Mouse (Mus musculus): ENCODE data around the gene Krtap27-1.

Gene Krtap27-1

DNA sequence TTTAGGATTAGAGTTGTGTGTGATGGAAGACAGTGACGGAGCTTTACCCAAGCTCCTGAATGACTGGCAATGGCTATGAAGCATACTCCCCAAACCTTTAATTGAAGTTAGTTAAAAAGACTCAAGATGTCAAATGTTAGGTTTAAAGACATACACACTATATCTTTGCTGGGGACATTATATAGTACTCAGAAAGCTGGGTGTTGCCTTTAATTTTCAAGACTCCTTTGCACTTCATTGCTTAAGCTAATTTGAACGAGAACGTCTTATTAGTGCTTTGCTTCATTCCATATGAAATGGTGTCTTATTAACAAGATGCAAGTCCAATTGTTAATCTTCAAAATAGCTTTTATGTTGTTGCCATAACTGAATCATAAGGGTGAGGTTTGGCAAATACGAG is at the start of gene Krtap27-1:
Gene Krtap27-1, minus strand, starts transcription at position 101 of the 400 bp plus-strand sequence.
- no peak for DNase-seq (ENCODE audit: low spot score)

DNA sequence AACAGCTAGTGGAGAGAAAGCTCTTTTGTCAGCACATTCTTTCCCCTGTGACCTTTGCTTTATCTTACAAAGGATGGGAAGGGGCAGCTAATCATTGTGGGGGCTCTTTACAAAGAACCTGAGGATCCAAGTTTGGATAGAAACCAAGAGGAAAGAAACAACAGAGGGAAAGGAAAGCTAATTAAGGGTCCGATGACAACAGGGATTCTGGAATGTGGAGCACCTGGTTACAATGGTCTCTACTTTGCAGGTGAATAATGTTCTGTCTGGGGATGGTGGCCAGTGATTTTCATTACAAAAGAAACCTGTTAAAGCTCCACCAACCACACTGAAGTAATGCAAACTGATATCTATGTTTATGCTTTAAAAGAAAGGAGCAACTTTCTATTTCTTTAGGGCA is 48.6 kb upstream of the Krtap27-1 start:
- DNase-seq (ENCODE audit: low spot score): no peak

DNA sequence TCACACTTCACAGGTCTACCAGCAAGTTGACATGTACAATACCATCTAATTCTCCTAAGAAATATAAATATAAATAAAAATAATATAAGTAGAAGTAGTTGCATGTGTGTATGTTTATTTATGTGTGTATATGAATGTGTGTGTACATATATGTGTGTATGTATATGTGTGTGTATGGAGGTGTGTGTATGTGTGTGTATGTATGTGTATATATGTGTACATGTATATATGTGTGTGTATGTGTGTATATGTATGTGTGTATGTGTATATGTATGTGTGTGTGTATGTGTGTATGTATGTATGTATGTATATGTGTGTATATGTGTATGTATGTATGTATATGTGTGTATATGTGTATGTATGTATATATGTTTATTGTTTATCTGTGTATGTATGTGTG is 45.1 kb upstream of the Krtap27-1 start:
- no peak for DNase-seq (ENCODE audit: low spot score)

DNA sequence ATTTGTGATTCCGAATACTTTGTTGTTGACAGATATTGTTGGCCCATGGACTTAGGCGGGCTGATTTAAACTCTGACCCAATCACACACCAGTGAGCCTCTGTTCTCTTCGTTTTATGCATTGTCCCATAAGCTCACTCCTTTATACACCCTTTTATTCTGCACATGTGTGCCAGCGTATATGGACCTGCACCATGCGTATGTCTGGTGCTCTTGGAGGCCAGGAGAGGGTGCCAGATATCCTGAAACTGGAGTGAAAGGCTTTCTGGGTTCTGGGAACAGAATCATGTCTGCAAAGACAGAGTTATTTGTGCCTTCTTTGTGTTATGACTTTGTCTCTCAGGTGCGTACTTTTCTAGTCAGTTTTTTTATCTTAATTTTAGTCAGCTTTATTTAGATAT is 39.8 kb upstream of the Krtap27-1 start:
- no peak for DNase-seq (ENCODE audit: low spot score)

DNA sequence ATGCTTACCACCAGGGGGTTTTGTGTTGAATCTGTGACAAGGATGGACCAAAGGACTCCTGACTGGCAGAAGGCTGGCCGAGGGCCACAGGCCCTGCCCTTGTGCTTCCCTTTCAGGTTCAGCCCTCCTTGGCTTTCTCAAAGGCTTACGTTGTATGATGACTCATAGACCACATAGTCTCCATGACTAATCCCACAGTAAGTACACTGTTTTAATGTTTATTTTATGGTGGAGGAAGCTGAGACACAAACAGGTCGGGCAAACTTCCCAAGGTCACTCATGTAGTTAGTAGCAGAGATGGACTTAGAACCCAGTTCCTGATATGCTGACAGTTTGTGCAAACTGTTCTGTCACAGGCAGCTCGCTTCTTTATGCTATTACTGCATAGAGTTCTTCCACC is 39.3 kb upstream of the Krtap27-1 start:
- no peak for DNase-seq (ENCODE audit: low spot score)

DNA sequence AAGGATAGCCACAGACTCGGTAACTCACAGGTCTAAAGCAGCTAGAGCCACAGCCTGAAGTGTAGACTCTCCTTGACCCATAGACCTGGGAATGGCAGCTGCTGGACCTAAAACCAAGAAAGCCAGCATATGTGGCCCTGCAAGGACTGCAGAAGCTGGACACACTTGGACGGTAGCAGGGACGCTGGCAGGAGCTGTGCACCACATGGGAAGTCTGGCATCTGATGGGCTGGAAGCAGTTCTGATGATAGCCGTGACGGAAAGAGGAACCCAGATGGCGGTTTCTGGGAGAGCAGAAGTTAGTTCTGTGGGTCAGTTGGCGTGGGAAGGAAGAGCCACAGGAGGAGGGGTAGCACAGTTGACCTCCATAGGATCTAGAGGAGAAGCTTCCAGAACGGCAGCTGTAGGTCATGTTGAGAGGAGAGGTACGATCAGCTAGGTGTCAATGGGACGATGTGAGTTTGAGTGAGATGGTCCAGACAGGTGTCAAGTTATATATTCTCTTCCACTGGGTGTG is 36.1 kb upstream of the Krtap27-1 start, which contains the start of gene 2310061N02Rik:
Gene 2310061N02Rik, minus strand, starts transcription at position 467 of the 517 bp plus-strand sequence.
- no peak for DNase-seq (ENCODE audit: low spot score)

DNA sequence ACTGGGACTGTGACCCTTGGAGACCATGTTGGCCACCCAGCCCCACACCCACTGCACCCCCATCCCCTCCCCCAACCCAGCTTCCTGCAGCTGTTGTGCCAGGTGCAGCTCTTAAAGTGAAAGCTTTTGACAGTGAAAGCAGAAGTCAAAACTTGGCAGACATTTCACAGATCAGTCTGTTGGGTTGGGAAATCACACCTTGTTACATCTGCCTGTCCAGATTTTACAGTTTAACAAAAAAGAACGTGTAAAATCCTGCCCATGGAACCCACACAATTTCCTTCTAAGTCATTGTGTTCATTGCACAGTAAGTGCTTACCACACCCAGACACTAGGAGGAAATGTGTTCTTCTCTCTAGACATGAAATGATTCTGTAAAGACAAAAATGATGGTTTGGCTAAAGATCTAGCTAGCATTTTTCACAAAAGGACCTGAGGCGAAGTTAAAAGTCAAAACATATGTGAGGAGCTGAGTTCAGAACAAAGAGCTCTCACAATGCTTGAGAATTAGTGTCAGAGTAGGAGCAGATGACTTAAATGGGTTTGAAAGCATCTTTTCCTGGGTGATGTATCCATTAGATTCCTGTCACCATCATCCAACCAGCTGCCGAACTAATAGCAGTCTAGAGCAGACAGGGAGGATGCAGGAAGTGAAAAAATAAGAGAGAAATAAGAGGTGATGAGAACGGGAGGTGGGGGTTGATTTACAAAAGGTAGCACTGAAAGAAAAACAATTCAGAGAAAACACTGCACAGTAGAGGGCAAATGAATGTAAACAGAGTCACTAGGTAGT is 29.8 kb upstream of the Krtap27-1 start:
- DNase-seq (ENCODE audit: low spot score): no peak

DNA sequence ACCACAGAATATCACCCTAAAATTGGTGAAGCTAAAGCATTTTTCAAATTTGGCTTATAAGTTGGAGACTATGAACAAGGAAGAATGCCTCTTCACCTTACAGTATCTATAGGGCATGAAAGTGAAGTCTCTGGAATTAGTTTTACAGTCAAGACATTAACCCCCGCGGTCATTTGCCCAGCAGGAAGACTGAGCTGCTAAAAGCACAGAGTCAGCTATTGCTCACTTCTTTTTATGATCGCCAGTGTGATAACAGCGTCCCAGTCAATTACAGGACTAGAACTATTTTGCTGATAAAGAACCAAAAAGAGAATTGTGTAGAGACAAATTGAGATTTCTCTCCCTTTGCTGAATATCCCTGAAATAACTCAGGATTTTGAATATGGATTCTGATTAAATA is 24.8 kb upstream of the Krtap27-1 start:
- DNase-seq (ENCODE audit: low spot score): no peak

DNA sequence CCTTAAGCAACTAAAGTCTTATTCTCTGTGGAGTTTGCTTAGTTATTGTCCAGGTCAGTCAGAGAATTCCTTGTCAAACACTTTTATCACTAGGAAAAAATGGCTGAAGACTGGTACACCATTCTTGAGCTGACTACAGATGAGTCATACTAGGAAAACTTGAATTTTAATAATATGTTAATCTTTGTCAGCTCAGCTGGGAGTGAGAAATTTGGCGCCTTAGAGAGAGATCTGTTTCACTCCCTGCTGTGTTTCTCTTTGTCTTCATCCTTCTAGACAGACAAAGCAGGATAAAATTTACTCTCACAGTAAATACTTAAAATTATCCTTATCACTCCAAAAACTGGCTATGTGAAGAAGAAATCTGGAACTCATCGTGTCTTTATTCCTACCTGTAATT is 9.8 kb upstream of the Krtap27-1 start:
- DNase-seq (ENCODE audit: low spot score): no peak

DNA sequence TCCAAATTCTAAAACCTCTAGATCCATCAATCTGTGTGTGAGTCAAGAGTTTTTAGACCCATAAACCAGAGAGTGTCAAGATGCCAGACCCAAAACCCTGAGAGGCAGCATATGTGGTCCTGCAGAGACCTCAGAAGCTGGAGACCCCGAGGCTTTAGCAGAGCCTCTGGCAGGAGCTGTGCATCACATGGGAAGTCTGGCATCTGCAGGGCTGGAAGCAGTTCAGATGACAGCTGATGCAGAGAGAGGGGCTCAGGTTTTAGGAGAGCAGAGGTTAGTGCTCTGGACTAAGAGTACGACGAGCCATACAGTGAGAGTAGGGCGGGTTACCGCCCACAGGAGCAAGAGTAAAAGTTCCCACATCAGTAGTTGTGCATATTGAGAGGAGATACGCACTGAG is 7.6 kb upstream of the Krtap27-1 start:
- no peak for DNase-seq (ENCODE audit: low spot score)

DNA sequence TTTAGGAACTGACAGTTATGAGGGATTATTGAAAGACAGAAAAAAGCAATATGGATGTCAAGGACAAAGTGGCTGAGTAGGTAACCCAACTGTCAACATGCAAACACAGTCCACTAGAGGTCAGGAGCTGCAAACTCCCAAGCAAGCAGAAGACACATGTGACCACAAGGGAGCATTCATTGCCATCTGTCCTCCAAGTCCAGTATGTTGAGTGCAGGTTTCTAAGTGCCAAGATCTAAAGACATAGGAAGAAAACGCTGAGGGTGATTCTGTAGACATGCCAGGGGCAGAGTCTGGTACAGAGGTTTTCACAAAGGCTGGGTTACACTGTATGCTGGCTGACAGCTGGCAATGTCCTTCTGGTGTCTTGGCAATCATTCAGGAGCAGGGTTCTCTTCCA is 14.0 kb downstream of the Krtap27-1 start:
- DNase-seq (ENCODE audit: low spot score): no peak

DNA sequence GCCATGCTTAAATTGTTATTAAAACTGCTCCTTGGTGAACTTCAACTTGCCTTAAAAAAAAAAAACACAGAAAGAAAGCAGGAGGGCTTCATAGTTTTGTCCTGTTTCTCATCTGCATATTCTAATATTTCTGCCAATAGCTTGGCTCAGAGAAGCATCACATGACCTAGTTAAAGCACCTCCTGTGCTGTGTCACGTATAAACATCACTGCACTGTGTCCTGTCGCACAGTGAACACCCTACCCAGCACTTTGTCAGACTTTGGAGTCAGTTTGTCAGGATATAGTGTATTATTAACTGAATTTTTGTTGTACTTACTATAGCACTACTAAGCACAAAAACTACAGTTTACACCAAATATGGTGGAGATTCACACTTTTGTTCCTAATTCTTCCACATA is 19.5 kb downstream of the Krtap27-1 start:
- DNase-seq (ENCODE audit: low spot score): no peak

DNA sequence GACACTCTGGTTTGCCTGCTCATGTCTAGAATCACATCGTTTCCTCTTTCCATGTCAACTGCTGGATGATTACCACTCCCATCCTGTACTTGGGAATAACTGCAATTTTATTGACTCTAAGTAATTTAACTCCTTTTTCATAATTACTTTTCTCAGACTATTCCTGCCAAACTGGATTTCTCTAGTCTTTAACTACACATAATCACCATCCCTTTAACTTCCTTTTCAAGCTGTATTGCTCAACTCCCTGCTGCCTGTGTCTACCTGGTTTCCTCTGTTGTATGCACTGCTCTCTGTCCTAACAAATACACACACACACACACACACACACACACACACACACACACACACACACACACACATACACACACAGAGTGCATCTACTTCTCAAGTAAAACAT is 20.4 kb downstream of the Krtap27-1 start:
- no peak for DNase-seq (ENCODE audit: low spot score)

DNA sequence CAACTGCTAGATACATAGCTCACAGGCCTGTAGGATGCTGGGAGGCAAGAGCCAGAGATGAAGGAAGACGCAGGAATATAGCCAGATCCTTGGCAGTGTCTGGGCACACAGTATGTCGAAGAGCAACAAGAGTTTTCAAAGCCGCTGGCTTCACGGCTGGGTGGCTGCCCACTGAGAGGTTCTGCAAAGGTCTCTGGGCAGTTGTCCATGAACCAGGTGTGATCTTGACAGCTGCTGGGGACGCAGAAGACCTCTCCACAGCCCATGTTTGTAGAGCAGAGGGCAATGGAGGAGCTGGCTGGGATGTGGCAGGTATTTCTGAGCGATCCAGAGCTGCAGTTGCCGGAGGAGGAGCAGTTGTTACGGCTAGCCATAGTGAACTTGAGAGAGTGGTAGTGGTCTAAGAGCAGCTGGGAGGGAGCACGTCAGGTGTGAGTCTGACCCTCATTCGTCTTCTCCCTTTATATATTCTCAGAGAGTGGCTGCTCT is 24.1 kb downstream of the Krtap27-1 start, which contains the start of gene Krtap26-1:
Gene Krtap26-1, minus strand, starts transcription at position 439 of the 489 bp plus-strand sequence.
- DNase-seq (ENCODE audit: low spot score): no peak

DNA sequence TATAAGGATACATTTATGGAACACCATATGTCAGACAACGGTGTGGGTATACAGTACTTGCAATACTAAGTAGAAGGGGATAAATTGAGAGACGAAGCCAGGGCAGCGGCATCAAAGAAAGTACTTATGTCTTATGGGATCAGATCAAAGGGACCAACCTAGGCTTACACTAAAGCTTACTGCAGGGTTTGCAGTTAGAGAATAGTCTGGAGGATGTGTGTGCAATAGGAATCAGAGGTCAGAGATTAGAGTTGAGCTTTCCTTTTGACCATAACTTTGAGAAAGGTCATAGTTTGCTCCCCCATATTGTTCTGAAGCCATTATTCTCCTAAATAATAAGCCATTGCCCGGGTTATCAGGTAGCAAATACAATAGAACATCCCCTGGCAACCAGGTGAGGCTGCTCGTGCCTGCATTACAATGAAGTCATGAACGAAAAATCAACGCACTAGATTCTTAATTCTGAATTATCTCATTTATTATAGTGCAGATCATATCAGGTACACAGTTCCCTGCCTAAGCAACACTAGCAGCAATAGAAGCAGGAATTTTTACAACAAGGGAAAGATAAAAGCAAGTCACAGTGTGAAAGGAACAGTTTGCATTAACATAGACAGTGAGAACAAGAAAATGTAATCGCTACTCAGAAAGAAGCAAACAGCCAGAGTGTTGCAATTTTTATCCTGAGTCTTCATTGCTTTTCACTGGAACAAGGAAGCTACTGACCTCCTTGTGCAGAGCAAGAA is 24.9 kb downstream of the Krtap27-1 start:
- DNase-seq (ENCODE audit: low spot score): no peak

DNA sequence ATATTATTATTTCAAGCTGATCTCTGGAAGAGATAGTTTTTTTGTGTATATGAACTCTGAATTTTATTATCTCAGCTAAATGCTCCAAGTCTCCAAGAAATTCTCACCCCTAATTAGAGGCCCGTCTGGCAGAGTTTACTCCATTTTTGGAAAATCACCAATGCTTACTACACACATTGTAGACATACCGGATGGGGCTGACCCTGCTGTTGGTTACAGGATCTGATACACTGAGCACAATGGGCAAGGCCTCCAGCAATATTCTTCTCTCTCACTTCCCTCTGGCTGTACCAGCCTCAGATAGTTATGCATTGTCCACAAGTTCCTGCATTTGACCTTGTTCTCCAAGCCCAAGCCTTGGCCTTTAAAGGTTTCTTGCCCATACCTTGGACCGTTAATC is 31.4 kb downstream of the Krtap27-1 start:
- no peak for DNase-seq (ENCODE audit: low spot score)

DNA sequence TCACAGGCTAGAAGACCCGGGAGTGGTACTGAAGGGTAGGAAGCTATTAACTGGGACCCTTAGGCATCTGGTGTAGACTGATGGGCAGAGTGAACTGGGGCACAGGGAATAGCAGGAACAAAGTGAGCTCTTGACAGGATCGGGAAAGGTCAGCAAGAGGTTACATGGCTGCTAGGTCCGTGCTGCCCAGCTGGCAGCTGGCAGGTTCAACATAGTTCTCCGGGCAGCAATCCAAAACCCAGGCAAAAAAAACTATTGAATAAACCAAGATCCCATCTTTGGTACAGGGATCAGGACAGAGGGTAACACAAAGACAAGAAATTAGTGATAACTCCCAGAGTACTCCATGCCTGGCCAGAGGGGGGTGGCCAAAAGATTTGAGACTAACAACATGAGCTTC is 36.3 kb downstream of the Krtap27-1 start:
- no peak for DNase-seq (ENCODE audit: low spot score)

DNA sequence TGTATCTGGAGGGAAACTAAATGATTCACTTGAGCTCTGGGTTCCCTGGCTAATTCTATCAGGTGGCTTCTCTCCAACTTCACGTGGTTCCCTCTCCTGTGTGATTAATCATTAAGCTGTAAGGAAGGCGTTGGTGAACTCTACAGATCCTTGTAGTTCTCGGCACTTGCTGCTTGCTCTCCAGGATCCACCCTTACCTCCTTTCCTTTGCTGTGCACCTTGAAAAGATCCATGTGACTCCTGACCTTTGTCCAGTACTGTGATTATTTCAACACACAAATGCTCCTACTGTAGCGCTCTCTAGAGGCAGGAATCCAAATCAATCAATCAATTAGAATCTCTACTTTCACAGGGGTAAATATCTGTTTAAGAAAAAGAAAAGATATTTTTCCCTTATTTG is 40.0 kb downstream of the Krtap27-1 start:
- DNase-seq (ENCODE audit: low spot score): no peak

DNA sequence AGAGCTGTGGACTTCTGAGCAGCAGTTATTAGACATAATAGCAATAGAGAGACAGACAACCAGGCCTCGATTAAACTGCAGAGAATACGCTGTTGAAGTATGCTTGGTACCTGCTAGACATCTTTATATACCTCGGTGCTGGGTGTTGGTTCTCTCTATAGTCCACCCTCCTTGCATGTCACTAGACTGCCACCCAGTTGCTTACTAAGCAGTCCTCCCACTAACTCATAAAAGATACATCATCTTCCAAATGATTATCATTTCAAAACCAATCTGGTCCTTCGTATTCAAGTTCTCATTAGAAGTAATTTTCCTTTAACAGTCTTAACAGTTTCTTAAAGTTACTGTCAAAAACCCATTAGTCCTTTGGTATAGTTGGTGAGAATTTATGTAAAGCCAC is 43.9 kb downstream of the Krtap27-1 start, which contains the start of gene 2310079G19Rik:
Gene 2310079G19Rik, minus strand, starts transcription at position 101 of the 400 bp plus-strand sequence.
- no peak for DNase-seq (ENCODE audit: low spot score)

Measured in spleen, adult 12 weeks (tissue).